Mouse (Mus musculus) kidney, adult 9 months (tissue): ENCODE results near the gene Olfr126.

Experiments used
- DNase-seq: peaks from one replicate; pipeline ENCODE4 v3.0.0; 2022

Olfr126 gene

DNA sequence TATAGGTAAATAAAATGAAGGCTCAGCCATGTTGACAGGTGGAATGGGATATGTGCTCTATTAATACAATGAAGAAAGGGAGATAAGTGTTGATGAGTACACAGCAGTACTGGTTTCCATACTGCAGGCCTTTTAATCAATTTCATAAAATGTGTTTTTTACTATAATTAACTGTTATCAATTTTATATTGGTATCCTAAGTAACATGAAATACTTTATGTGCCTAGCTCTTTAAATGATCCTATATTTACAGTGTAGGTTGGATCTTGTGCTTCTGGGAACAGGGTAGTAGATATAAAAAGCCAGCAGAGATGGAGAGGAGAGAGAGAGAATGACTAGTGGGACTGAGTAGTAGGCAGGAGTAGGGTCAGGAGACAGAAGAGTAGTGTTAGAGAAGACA, at the start of gene Olfr126:
Gene Olfr126 (plus strand): TSS at position 301 of the 400 bp plus-strand sequence.
- no peak for DNase-seq

DNA sequence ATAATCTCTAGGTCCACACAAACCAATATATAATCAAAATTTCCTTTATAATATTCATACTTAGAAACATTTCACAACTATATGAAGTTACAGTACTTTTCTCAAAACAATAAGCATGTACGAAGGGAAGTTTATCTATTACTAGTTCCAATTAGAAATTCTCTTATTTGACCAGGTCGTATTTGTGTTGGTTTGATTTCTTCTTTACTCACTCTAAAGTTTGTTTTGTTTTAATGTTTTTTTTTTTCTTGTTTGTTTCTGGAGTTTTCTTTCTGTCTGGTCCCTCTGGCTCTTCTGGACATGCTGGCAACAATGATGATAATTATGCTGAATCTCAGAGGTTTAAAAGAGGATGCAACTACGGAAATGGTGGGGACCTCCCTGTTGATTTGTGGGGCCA, 47.7 kb upstream of the Olfr126 start, which contains the start of gene Olfr124:
Gene Olfr124 (plus strand): TSS at position 301 of the 400 bp plus-strand sequence.
- no peak for DNase-seq

DNA sequence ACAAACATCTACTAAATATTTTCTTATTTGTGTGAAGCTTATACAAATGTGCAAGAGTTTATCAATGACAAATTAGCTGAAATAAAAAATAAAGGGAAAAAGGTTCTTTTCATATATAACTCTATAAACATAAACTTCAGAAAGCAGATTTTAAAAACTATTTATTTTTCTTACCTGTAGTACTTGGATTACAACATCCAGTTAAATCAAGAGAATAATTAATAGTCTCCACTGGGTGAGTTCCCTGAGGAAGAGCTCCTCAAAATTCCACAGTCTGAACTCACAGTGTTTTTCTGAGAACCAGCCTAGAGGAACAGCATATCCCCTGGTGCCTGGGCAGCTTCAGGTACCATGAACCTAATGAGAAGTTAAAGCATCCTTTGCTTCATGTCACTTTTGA, 14.6 kb upstream of the Olfr126 start, which contains the start of gene Olfr125:
Gene Olfr125 (plus strand): TSS at position 301 of the 400 bp plus-strand sequence.
- DNase-seq: no peak

DNA sequence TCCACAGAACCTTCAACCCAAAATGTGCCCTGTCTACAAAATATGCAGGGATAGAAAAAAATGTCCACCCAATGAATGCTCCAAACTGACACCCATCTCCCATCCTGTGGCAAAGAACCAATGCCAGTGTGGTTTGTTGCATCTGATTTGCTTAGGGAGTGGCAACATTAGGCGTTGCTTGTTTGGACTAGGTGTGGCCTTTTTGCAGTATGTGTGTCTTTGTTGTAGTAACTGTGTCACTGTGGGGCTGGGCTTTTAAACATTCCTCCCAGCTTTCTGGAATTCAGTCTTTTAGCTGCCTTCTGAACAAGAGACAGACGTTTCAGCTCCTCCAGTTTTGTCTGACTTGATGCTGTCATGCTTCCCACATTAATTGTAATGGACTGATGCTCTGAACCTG, 16.6 kb downstream of the Olfr126 start:
- no peak for DNase-seq

DNA sequence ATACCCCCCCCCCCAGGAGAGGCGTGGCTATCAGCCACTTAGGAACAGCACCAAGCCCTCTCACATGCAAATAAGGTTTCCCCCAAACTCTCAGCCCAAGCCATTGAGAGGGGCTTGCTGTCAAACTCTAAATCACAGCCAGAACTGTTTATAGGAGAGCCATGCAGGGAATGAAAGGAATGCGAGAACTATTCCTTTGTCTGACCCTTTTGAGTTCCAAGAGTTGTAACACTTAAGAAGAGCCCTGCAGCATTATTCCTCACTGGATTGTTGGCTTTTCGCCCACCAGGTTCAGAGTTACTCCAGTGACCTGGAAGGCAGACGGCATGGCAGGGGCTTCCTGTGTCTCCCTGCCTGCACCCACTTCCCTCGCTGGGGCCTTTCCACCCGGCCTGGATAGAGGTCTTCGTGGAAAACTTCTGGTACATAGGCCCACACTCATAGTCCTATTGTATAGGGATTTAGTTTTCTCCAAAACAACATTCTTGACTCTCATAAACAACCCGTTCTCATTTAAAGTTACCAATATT, 22.5 kb downstream of the Olfr126 start:
- DNase-seq: no peak

DNA sequence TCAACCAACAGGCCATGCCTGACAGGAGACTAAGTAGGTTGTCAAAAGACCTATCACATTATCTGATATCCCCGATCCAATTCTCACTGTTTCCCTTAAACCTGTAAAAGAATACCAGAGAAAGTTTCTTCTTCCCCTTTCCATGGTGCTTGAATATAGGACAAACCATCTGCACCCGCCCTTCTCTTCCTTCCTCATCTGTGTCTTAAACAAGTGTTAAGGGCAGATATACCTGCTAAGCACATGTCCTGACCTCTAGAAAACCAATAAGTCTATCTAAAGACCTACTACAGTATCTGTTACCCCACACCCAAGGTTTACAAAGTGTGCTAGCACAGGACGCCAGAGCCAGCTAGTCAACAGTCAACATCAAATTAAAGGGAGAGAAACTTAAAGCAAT, 26.5 kb downstream of the Olfr126 start:
- DNase-seq: no peak

DNA sequence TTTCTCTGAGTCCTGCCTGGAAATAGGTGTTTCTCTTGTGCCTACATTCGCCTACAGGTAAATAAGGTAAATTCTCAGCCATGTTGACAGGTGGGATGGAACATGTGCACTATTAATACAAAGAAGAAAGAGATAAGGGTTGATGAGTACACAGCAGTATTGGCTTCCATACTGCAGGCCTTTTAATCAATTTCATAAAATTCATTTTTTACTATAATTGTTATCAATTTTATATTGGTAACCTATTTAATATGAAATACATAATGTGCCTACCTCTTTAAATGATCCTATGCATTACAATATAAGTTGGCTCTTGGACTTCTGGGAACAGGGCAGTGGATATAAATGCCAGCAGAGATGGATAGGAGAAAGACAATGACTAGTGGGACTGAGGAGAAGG, 52.9 kb downstream of the Olfr126 start, which contains the start of gene Olfr127:
Gene Olfr127 (plus strand): TSS at position 301 of the 400 bp plus-strand sequence.
- no peak for DNase-seq
